Mouse (Mus musculus) G1E (cell line): ENCODE results near the gene Srp68.

Source experiments
- CTCF ChIP-seq: IDR thresholded peaks from 2 replicates; pipeline ENCODE4 v1.5.1; 2012; ENCODE audit warnings: low read depth, low read length, inconsistent platforms, mixed read lengths
- GATA1 ChIP-seq: IDR thresholded peaks from 2 replicates; pipeline ENCODE4 v1.6.1; 2012; ENCODE audit warnings: borderline replicate concordance, low read length, inconsistent platforms, mixed read lengths
- GATA2 ChIP-seq: IDR thresholded peaks from 2 replicates; pipeline ENCODE4 v1.6.1; 2012; ENCODE audit warnings: low read depth, low read length, inconsistent platforms, borderline replicate concordance
- TAL1 ChIP-seq: conservative IDR thresholded peaks from 2 replicates; pipeline ENCODE4 v1.6.1; 2012; ENCODE audit warnings: low read depth, low read length, inconsistent platforms, mixed read lengths

DNA sequence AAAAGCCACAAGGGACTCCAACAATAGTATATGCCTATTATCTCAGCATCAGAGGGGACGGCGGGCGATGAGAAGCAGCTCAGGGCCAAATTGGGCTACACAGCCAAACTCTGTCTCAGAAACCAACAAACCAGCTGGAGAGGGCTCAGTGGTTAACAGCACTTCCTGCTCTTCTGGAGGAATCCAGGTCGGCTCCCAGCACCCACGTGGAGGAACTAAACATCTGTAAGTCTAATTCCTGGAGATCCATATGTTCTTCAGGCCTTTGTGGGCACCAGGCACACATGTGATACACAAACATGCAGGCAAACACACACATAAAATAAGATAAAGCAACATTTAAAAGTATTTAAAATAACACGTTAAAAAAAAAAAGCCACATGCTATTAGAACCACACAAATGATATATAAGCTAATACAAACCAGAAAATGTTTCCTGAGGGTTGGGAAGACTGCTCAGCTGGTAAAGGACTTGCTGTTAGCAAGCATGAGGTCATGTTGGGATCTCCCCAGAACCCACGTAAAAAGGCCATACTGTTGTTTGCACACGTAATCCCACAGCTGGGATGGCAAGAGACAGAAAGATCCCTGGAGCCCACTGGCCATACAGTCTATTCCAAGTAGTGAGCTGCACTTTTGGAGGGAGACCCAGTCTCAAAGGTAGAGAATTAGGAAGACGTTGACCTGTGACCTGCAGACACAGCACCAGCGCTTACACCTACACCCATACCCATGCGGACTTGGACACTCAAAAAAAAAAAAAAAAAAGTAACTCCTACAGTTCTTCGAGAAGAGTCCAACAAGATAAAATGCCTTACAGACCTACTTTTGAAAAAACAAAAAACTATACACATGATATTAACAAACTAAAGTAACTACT lies 1.2 kb downstream of the Srp68 start:
- TF ChIP-seq CTCF, result no peak
- TF ChIP-seq TAL1, result no peak
- TF ChIP-seq GATA2, result no peak
- no peak for TF ChIP-seq GATA1
